In genomic region chr4:131814869-131815268, GRCm38 (mm10) we compare ENCODE assay signal across 15 mouse cellular contexts.
"Had no signal": no experiment of that assay in that cellular context is flagged by ENCODE, and none has a peak within 500 bp of the region (broad histone marks: within the 10 kb centered on the region; RNA-seq: fewer than 3 reads in every experiment).

No protein-coding gene starts in this region.

- H3K27me3 ChIP-seq: limb, embryonic 12.5 days; liver, embryonic 13.5 days; stomach, embryonic 15.5 days had no signal

- H3K4me3 ChIP-seq: left cerebral cortex, adult 2 months; limb, embryonic 12.5 days; liver, embryonic 13.5 days; megakaryocyte, embryonic 14.5 days; stomach, embryonic 15.5 days had no signal

- ATAC-seq: intestine, embryonic 16.5 days; midbrain, embryonic 16.5 days had no signal

- H3K4me2 ChIP-seq: hindbrain, embryonic 14.5 days; limb, embryonic 12.5 days; midbrain, embryonic 11.5 days; stomach, embryonic 15.5 days had no signal

- H3K36me3 ChIP-seq: limb, embryonic 12.5 days; liver, embryonic 13.5 days had no signal

- H3K9ac ChIP-seq: hindbrain, embryonic 14.5 days; limb, embryonic 12.5 days; liver, embryonic 13.5 days; liver, postnatal 0 days; stomach, embryonic 15.5 days had no signal

- DNase-seq: liver; liver, embryonic 13.5 days; liver, postnatal 0 days; right cerebral cortex, postnatal 14 days; thymus, adult 2 months; thymus, postnatal 25 days had no signal

- H3K27ac ChIP-seq: hindbrain, embryonic 14.5 days; left cerebral cortex, adult 2 months; limb, embryonic 12.5 days; liver, embryonic 13.5 days; macrophage; stomach, embryonic 15.5 days had no signal

- H3K9me3 ChIP-seq: limb, embryonic 12.5 days; liver, embryonic 13.5 days; megakaryocyte, embryonic 14.5 days; stomach, embryonic 15.5 days had no signal

- H3K4me1 ChIP-seq: limb, embryonic 12.5 days; megakaryocyte, embryonic 14.5 days had no signal
